Mouse (Mus musculus) thymus, adult 2 months (tissue): ENCODE results near the gene Enc1.

ENCODE experiments used
- CTCF ChIP-seq: fragments of 200-500 bp; IDR thresholded peaks from 2 replicates; pipeline ENCODE4 v1.5.1; 2012; ENCODE audit warnings: mild to moderate bottlenecking, control low read depth, low read length, moderate library complexity, borderline replicate concordance; ENCODE audit not compliant: control insufficient read depth, poor library complexity, insufficient read depth; ENCODE audit errors: extremely low read depth
- POLR2A ChIP-seq: fragments of 200-500 bp; IDR thresholded peaks from 2 replicates; pipeline ENCODE4 v1.6.1; 2012; ENCODE audit warnings: mild to moderate bottlenecking, low read length, control low read depth, moderate library complexity; ENCODE audit not compliant: control insufficient read depth, poor library complexity, insufficient read depth; ENCODE audit errors: extremely low read depth

DNA sequence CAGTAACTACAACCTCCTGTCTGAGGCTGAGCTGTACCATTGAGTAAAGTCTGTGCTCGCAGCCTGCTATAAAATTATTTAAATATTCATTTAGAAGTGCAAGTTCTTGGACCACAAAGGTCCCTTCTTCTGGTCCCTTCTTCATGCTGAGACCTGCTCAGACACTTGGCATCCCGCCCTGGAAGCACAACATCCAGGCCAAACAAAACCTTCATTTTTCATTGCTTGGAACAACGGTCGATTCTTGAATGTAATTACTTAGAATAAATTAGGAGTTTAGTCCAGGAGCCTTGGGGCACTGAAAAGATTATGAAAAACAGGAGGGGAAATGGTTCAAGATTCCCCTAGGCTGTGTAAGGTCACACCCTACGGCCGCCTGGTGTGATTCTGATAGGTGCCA, 5.0 kb upstream of the Enc1 start:
- TF ChIP-seq CTCF (no peak), POLR2A (no peak)
